Mouse (Mus musculus): ENCODE results near the gene Fam78a.

Fam78a gene

GRCm38 (mm10) chr2:32102944-32103343 is 18.3 kb upstream of the Fam78a start:
- DNase-seq (ENCODE audit: low spot score) = no peak

GRCm38 (mm10) chr2:32096122-32096420 is 11.4 kb upstream of the Fam78a start:
- no peak for DNase-seq (ENCODE audit: low spot score)

GRCm38 (mm10) chr2:32095351-32096121 is 10.9 kb upstream of the Fam78a start, which contains the start of gene Plpp7:
TSS of gene Plpp7 (plus strand) at chr2:32095528.
- DNase-seq (ENCODE audit: low spot score) = peak; percentile 46

GRCm38 (mm10) chr2:32094001-32094707 is 9.5 kb upstream of the Fam78a start:
- no peak for DNase-seq (ENCODE audit: low spot score)

- DNase-seq (ENCODE audit: low spot score) = no peak
Observed at GRCm38 (mm10) chr2:32091956-32092355, 7.3 kb upstream of the Fam78a start.

GRCm38 (mm10) chr2:32090145-32090544 is 5.5 kb upstream of the Fam78a start:
- DNase-seq (ENCODE audit: low spot score) = no peak

- no peak for DNase-seq (ENCODE audit: low spot score)
Observed at GRCm38 (mm10) chr2:32089606-32090005, 4.9 kb upstream of the Fam78a start.

GRCm38 (mm10) chr2:32088372-32088981 is 3.8 kb upstream of the Fam78a start:
- DNase-seq (ENCODE audit: low spot score) = no peak

GRCm38 (mm10) chr2:32087606-32088005 is 2.9 kb upstream of the Fam78a start:
- no peak for DNase-seq (ENCODE audit: low spot score)

GRCm38 (mm10) chr2:32085231-32085630 is 574 bp upstream of the Fam78a start:
- DNase-seq (ENCODE audit: low spot score) = no peak

GRCm38 (mm10) chr2:32084872-32085199 is 179 bp upstream of the Fam78a start:
- DNase-seq (ENCODE audit: low spot score) = no peak

- peak; percentile 23 for DNase-seq (ENCODE audit: low spot score)
Observed at GRCm38 (mm10) chr2:32083159-32084011, 1.3 kb downstream of the Fam78a start.

GRCm38 (mm10) chr2:32082229-32082628 is 2.4 kb downstream of the Fam78a start:
- DNase-seq (ENCODE audit: low spot score) = no peak

GRCm38 (mm10) chr2:32081296-32081929 is 3.2 kb downstream of the Fam78a start:
- no peak for DNase-seq (ENCODE audit: low spot score)

GRCm38 (mm10) chr2:32080681-32081080 is 4.0 kb downstream of the Fam78a start:
- DNase-seq (ENCODE audit: low spot score) = no peak

- no peak for DNase-seq (ENCODE audit: low spot score)
Observed at GRCm38 (mm10) chr2:32079191-32079725, 5.4 kb downstream of the Fam78a start.

- DNase-seq (ENCODE audit: low spot score) = peak; percentile 23
Observed at GRCm38 (mm10) chr2:32078522-32078921, 6.1 kb downstream of the Fam78a start.

GRCm38 (mm10) chr2:32077744-32078143 is 6.9 kb downstream of the Fam78a start:
- DNase-seq (ENCODE audit: low spot score) = no peak

GRCm38 (mm10) chr2:32075368-32075767 is 9.3 kb downstream of the Fam78a start:
- DNase-seq (ENCODE audit: low spot score) = peak; percentile 36

GRCm38 (mm10) chr2:32074404-32074803 is 10.3 kb downstream of the Fam78a start:
- DNase-seq (ENCODE audit: low spot score) = no peak

- no peak for DNase-seq (ENCODE audit: low spot score)
Observed at GRCm38 (mm10) chr2:32070747-32071146, 13.9 kb downstream of the Fam78a start.
